Mouse (Mus musculus) hindbrain, embryonic 16.5 days (tissue): ENCODE measurements around the gene Nfatc4. TPM values are rescaled to one million over a fixed set of nuclear protein-coding genes. Genes with fewer than 3 reads are reported as not detected.

Experiments used
- ATAC-seq: fragments of 200-750 bp; cut with Nextera tagmentation; 2 replicates; pipeline ENCODE4 v1.8.0; 2017; ENCODE audit warnings: moderate TSS enrichment, moderate library complexity
- H3K27ac ChIP-seq: fragments of 300-500 bp; sonication (generic); 2 replicates; pipeline ENCODE4 v1.5.1; 2014; ENCODE audit warnings: low read depth, mild to moderate bottlenecking, control low read depth, low read length, moderate library complexity
- H3K27me3 ChIP-seq: fragments of 300-500 bp; sonication (generic); replicated peaks from 2 replicates; pipeline ENCODE4 v1.6.1; 2014; ENCODE audit warnings: low read length; ENCODE audit not compliant: control insufficient read depth, insufficient read depth
- H3K36me3 ChIP-seq: fragments of 300-500 bp; sonication (generic); 2 replicates; pipeline ENCODE4 v1.6.1; 2014; ENCODE audit warnings: mild to moderate bottlenecking, low read length, moderate library complexity, mixed read lengths; ENCODE audit not compliant: control insufficient read depth, insufficient read depth
- H3K4me1 ChIP-seq: fragments of 300-500 bp; sonication (generic); 2 replicates; pipeline ENCODE4 v1.6.1; 2014; ENCODE audit warnings: low read depth, low read length; ENCODE audit not compliant: control insufficient read depth, insufficient read depth
- H3K4me2 ChIP-seq: fragments of 300-500 bp; sonication (generic); 2 replicates; pipeline ENCODE4 v1.6.1; 2014; ENCODE audit warnings: mild to moderate bottlenecking, low read length, control low read depth, moderate library complexity
- H3K4me3 ChIP-seq: fragments of 300-500 bp; sonication (generic); 2 replicates; pipeline ENCODE4 v1.5.1; 2014; ENCODE audit warnings: mild to moderate bottlenecking, low read length, control low read depth, moderate library complexity
- H3K9ac ChIP-seq: fragments of 300-500 bp; sonication (generic); 2 replicates; pipeline ENCODE4 v1.6.1; 2014; ENCODE audit warnings: low read depth, mild to moderate bottlenecking, control low read depth, low read length, moderate library complexity
- H3K9me3 ChIP-seq: fragments of 300-500 bp; sonication (generic); 2 replicates; pipeline ENCODE4 v1.6.1; 2014; ENCODE audit warnings: mild to moderate bottlenecking, low read length, moderate library complexity; ENCODE audit not compliant: control insufficient read depth
- WGBS: fragments of 180-500 bp; shearing (Covaris S2); extraction: QIAGEN DNeasy Blood & Tissue Kit; methylation state at CpG from one replicate; pipeline ENCODE4 v1.1.7; 2014; 5-methylcytosine and 5-hydroxymethylcytosine counted together
- polyA plus RNA-seq: library from polyadenylated mRNA; unstranded; fragments of >200 nt; fragmentation: Nextera tagmentation; extraction: Ambion mirVana; gene quantifications from 2 replicates; pipeline ENCODE4 v1.2.1, GENCODE M21; 2015

Gene Nfatc4
- 6.5 and 11.9 TPM in 2 replicates for polyA plus RNA-seq

DNA sequence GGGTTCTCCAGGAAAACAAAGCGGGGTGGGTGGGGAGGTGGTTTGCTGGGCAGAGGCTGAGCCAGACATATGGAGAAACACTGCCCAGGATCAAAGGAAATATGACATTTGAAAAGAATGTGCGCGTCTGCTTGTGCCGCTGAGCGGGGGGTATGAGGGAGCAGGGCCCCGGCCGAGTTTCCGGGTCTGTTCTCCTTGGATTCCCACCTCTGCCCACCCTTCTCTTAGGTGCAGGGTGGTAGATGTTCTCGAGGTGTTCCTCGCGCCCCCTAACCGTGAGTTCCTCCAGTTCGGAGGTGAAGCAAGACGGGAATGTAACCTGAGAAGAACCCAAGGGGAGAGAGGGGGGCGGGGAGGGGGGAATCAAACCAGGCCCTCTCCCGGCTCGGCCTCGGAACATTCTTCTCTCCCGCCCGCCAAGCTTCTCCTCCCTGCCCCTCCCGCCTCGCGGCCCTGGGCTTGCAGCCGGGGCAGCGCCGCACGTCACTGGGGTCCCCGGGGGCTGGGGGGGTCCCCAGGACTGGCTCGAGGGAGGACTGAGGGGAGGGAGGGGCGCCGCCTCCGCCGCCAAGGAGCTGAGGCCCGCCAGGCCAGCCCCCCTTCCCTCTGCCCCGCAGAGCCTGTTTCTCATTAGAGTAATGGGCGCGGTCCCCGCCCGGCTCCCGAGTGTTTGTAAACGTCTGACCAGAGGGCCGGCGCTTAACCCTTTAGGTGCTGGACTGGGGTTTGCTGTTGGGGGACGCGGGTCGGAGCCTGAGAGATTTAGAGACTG is at the start of gene Nfatc4:
Nfatc4 (plus strand) TSS at position 154 of the 772 bp plus-strand sequence.
- Histone ChIP-seq H3K9me3 (no peaks in the 10 kb centered on the region), H3K4me3 (peak within 1 kb of the TSS; percentile 63), H3K9ac (peak within 1 kb of the TSS; percentile 74), H3K36me3 (no peaks in the 10 kb centered on the region), H3K27ac (peak within 1 kb of the TSS; percentile 79), H3K4me1 (peaks cover 31% of the 10 kb centered on the region), H3K27me3 (peaks cover 7% of the 10 kb centered on the region; the same call in 1 of the 2 replicates), H3K4me2 (peak within 1 kb of the TSS; percentile 85)
- ATAC-seq, result peak; percentile 82
- under 1% methylated on average over 41 of the region's 46 CpGs for WGBS

DNA sequence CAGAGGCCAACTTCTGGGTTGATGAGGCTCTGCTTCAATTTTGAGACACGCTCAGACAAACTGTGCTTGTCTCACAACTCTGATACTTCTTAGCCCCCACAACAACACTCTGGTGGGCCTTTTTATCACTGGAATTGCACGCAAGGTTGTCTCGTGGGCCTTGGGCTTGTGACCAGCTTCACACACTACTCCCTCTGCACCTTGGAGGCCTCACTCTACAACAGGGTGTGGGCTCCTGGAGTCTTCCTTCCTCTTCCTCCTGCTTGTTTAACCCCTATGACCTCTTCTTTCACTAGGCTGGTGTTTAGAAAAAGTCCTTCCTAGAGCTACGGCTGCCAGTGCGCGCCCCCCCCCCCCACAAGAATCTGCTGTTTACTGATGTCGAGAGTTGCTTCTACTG is 46.2 kb upstream of the Nfatc4 start:
- no peak overlapping the region for H3K4me2 ChIP-seq
- H3K9me3 ChIP-seq, result no peaks in the 10 kb centered on the region
- ATAC-seq, result no peak
- H3K27me3 ChIP-seq, result peaks cover 5% of the 10 kb centered on the region
- no peak overlapping the region for H3K9ac ChIP-seq
- no peaks in the 10 kb centered on the region for H3K36me3 ChIP-seq
- H3K4me3 ChIP-seq, result no peak overlapping the region
- no peak overlapping the region for H3K27ac ChIP-seq
- H3K4me1 ChIP-seq, result peaks cover 6% of the 10 kb centered on the region
- WGBS, result 74% methylated on average over 7 of the region's 7 CpGs

DNA sequence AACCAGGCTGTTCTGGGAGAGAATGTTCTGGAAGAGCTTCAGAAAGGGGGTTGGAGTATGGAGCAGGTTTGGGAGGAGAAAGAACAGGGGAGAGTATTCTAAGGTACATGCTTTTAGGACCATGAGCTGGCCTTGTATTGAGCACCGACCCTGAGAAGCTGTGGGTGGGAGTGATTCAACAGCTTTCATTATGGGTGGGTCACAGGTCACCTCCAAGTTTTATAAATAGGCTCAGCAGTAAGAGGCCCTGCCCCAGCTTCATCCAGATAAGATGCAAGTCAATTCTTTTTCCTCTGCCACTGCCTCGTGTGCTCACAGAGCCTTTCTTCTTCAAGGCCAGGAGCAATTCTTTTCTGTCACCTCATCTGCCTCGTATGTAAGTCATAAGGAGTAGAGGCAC is 45.8 kb upstream of the Nfatc4 start:
- peaks cover 8% of the 10 kb centered on the region for H3K27me3 ChIP-seq
- 45% methylated on average over 3 of the region's 3 CpGs for WGBS
- no peak overlapping the region for H3K4me2 ChIP-seq
- no peak for ATAC-seq
- H3K36me3 ChIP-seq, result no peaks in the 10 kb centered on the region
- no peak overlapping the region for H3K4me3 ChIP-seq
- peaks cover 6% of the 10 kb centered on the region for H3K4me1 ChIP-seq
- H3K9me3 ChIP-seq, result no peaks in the 10 kb centered on the region
- no peak overlapping the region for H3K27ac ChIP-seq
- H3K9ac ChIP-seq, result no peak overlapping the region

DNA sequence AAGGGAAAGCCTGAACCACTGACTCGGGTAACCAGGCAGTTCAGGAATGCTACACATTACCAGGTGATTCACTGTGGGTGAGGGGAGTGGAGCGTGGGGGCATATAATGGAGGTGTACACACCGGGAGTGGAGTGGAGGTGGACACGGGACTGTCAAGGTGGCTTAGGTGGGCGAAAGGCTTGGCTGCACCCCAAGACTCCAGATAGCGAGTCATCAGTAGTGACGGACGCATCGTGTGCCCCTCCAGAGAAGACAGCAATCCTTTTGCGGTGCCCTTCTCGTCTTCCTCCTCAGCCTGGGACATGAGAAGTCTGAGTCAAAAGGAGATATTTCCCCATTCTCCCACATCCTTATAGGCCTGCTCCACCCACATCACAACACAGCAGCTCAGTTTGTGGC is 45.1 kb upstream of the Nfatc4 start:
- Histone ChIP-seq H3K4me3 (no peak overlapping the region), H3K9ac (no peak overlapping the region), H3K27me3 (peaks cover 14% of the 10 kb centered on the region), H3K27ac (no peak overlapping the region), H3K4me2 (no peak overlapping the region), H3K4me1 (peaks cover 6% of the 10 kb centered on the region), H3K9me3 (no peaks in the 10 kb centered on the region), H3K36me3 (no peaks in the 10 kb centered on the region)
- no peak for ATAC-seq
- WGBS, result 89% methylated on average over 11 of the region's 11 CpGs

DNA sequence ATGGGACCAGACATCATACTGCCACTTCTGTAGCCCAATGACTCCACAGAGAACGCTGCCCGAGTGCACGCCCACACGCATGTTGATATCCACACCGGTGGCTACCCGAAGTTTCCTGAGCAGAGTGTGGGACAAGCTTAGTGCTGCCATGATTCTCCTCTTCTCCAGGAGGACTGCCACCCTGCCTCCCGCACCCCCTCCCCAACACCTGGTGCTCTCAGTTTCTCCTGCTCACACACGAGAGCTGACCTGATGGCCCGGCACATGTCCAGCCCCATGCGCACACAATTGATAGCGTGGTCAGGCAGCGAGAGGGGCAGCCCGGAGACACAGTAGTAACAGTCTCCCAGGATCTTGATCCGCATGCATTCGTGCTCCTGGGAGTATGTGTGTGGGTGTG is 44.3 kb upstream of the Nfatc4 start:
- ATAC-seq, result no peak
- H3K4me1 ChIP-seq, result peaks cover 10% of the 10 kb centered on the region
- H3K27me3 ChIP-seq, result peaks cover 18% of the 10 kb centered on the region
- no peak overlapping the region for H3K27ac ChIP-seq
- H3K4me2 ChIP-seq, result no peak overlapping the region
- no peaks in the 10 kb centered on the region for H3K36me3 ChIP-seq
- H3K9ac ChIP-seq, result no peak overlapping the region
- 92% methylated on average over 15 of the region's 15 CpGs for whole genome bisulfite sequencing
- no peak overlapping the region for H3K4me3 ChIP-seq
- H3K9me3 ChIP-seq, result no peaks in the 10 kb centered on the region

DNA sequence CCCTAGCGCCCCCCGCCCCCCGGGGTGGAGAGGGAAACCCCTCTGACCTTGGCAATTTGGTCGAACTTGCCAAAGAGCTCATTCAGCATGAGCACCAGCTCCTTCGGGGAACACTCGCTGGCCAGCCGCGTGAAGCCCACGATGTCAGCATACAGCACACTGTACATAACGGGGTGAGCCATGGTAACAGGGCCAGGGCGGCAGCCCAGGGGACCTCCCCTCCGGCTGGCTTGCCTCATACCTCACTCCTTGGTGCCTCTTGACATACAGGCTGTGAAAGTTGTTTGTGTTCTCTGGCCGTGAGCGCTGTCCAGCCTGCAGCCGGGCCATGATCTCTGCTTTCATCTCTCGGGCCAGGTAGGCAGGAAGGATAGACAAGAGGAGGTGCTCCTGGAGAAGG is 43.3 kb upstream of the Nfatc4 start:
- 66% methylated on average over 16 of the region's 16 CpGs for WGBS
- Histone ChIP-seq H3K36me3 (no peaks in the 10 kb centered on the region), H3K4me1 (peaks cover 13% of the 10 kb centered on the region), H3K9ac (no peak overlapping the region), H3K27ac (no peak overlapping the region), H3K4me3 (no peak overlapping the region), H3K4me2 (no peak overlapping the region), H3K9me3 (no peaks in the 10 kb centered on the region), H3K27me3 (peaks cover 26% of the 10 kb centered on the region)
- ATAC-seq, result no peak

DNA sequence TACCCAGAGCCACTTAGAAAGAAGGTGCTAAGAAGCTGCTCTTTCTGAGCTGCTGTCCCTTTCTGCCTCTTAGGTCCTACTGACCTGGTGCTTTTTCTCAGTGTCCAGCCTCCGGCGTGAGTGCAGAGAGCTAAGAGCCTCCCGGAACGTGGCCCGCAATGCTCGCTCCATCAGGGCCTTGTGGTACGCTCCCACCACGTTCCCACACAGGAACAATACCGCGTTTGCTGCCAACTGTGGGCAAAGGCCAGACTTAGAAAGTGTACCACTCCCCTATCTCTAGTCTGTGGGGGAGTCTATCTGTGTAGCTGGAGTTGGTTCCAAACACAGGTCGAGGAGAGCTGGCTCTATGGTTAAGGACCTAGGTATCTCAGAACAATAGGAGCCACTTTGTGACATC is 42.2 kb upstream of the Nfatc4 start:
- Histone ChIP-seq H3K4me2 (no peak overlapping the region), H3K4me1 (peaks cover 13% of the 10 kb centered on the region), H3K27me3 (peaks cover 31% of the 10 kb centered on the region), H3K9ac (no peak overlapping the region), H3K27ac (no peak overlapping the region), H3K9me3 (no peaks in the 10 kb centered on the region), H3K36me3 (no peaks in the 10 kb centered on the region), H3K4me3 (no peak overlapping the region)
- 80% methylated on average over 11 of the region's 11 CpGs for WGBS
- ATAC-seq, result no peak

DNA sequence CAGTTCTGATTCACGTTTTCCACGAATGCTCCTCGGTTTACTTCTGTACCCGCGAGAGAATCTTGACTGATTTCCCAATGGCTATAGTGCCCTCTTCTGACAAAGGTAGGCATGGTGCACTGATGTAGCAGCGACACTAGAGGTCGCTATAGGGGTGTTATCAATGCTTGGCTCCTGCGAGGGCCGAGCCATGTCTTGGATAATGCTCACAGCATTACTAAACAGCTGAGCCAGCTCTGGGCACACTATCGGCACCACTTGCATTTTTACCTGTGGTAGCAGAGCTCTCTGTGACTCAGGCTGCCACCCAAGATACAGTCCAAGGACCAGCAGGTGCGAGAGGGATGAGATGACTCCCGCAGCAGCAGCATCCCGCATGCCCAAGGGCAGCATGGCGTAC is 41.6 kb upstream of the Nfatc4 start:
- Histone ChIP-seq H3K27ac (no peak overlapping the region), H3K9ac (peak overlapping the region; percentile 25; the same call in 1 of the 2 replicates), H3K4me3 (peak overlapping the region; percentile 27), H3K9me3 (no peaks in the 10 kb centered on the region), H3K36me3 (no peaks in the 10 kb centered on the region), H3K27me3 (peaks cover 36% of the 10 kb centered on the region), H3K4me2 (peak overlapping the region; percentile 50), H3K4me1 (peaks cover 13% of the 10 kb centered on the region)
- peak; percentile 90 for ATAC-seq
- WGBS, result 10% methylated on average over 14 of the region's 14 CpGs

DNA sequence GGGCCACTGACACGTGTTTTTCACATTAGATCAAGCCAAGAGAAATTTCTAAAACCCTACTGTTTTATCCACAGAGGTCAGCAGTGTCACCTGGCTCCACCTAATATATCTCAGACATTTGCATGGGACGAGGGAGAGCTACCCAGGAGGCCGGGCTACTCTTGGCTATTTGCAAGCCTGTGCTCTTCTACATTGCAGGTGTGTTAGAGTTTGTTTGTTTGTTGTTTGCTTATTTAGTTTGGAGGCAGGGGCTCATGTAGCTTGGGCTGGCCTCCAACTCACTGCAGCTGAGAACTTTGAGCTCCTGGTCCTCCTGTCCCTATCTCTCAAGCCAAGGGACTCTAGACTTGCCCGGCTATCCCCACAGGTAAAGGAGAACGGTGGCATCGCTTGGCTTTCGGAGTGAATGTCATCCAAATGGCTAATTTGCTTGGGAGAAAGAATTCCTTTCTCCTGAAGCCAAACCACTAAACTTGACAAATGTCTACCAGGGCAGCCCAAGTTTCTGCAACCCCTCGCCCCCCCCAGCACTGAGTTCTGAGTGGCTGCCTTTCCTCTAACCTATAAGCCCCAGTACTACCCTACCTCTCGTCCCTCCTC is 40.5 kb upstream of the Nfatc4 start:
- 56% methylated on average over 9 of the region's 9 CpGs for WGBS
- ATAC-seq, result no peak
- H3K27ac ChIP-seq, result no peak overlapping the region
- no peak overlapping the region for H3K4me3 ChIP-seq
- H3K9ac ChIP-seq, result no peak overlapping the region
- H3K36me3 ChIP-seq, result no peaks in the 10 kb centered on the region
- H3K27me3 ChIP-seq, result peaks cover 47% of the 10 kb centered on the region
- H3K9me3 ChIP-seq, result no peaks in the 10 kb centered on the region
- peaks cover 13% of the 10 kb centered on the region for H3K4me1 ChIP-seq
- H3K4me2 ChIP-seq, result peak overlapping the region; percentile 52
